Mouse (Mus musculus) C2C12 (cell line): ENCODE results near the gene Cdh1.

Source experiments
- CEBPB ChIP-seq: IDR thresholded peaks from one replicate; pipeline ENCODE4 v1.6.1; 2011; ENCODE audit warnings: low read depth, mild to moderate bottlenecking, control low read depth, moderate library complexity
- CTCF ChIP-seq: IDR thresholded peaks from one replicate; pipeline ENCODE4 v1.5.1; 2011; ENCODE audit not compliant: control insufficient read depth, insufficient read depth, insufficient read length
- FOSL1 ChIP-seq: IDR thresholded peaks from one replicate; pipeline ENCODE4 v1.8.0; 2011; ENCODE audit warnings: mild to moderate bottlenecking, low read length; ENCODE audit not compliant: poor library complexity, insufficient read depth, severe bottlenecking
- MYOD1 ChIP-seq: IDR thresholded peaks from one replicate; pipeline ENCODE4 v1.6.1; 2011; ENCODE audit warnings: low read depth; ENCODE audit not compliant: control insufficient read depth, insufficient read length
- MYOG ChIP-seq: IDR thresholded peaks from one replicate; pipeline ENCODE4 v1.6.1; 2011; ENCODE audit not compliant: control insufficient read depth, insufficient read length; ENCODE audit errors: extremely low read depth
- USF1 ChIP-seq: IDR thresholded peaks from one replicate; pipeline ENCODE4 v1.6.1; 2011; ENCODE audit warnings: low read depth, mild to moderate bottlenecking, control low read depth, moderate library complexity

- TF ChIP-seq CTCF (no peak), MYOG (no peak), FOSL1 (no peak), CEBPB (no peak), MYOD1 (no peak), USF1 (no peak)
Measured at GRCm38 (mm10) chr8:106644957-106645356, 41.8 kb downstream of the Cdh1 start.
